Mouse (Mus musculus) midbrain, embryonic 13.5 days (tissue): ENCODE measurements around the gene Tmem132c. TPM values are rescaled to one million over a fixed set of nuclear protein-coding genes. Genes with fewer than 3 reads are reported as not detected.

Source experiments
- ATAC-seq: fragments of 200-750 bp; cut with Nextera tagmentation; 2 replicates; pipeline ENCODE4 v1.8.0; 2017; ENCODE audit warnings: mild to moderate bottlenecking, moderate TSS enrichment, moderate library complexity
- H3K27ac ChIP-seq: fragments of 300-500 bp; sonication (generic); 2 replicates; pipeline ENCODE4 v1.5.1; 2015; ENCODE audit warnings: inconsistent platforms, mild to moderate bottlenecking, moderate library complexity
- H3K27me3 ChIP-seq: fragments of 300-500 bp; sonication (generic); 2 replicates; pipeline ENCODE4 v1.6.1; 2015; ENCODE audit warnings: mild to moderate bottlenecking, inconsistent platforms
- H3K36me3 ChIP-seq: fragments of 300-500 bp; sonication (generic); 2 replicates; pipeline ENCODE4 v1.6.1; 2015; ENCODE audit warnings: mild to moderate bottlenecking, inconsistent platforms
- H3K4me1 ChIP-seq: fragments of 300-500 bp; sonication (generic); replicated peaks from 2 replicates; pipeline ENCODE4 v1.6.1; 2015; ENCODE audit warnings: inconsistent platforms
- H3K4me2 ChIP-seq: fragments of 300-500 bp; sonication (generic); replicated peaks from 2 replicates; pipeline ENCODE4 v1.6.1; 2015; ENCODE audit warnings: moderate library complexity, mild to moderate bottlenecking, inconsistent platforms
- H3K4me3 ChIP-seq: fragments of 300-500 bp; sonication (generic); replicated peaks from 2 replicates; pipeline ENCODE4 v1.5.1; 2015; ENCODE audit warnings: mild to moderate bottlenecking, inconsistent platforms
- H3K9ac ChIP-seq: fragments of 300-500 bp; sonication (generic); replicated peaks from 2 replicates; pipeline ENCODE4 v1.6.1; 2015; ENCODE audit warnings: mild to moderate bottlenecking, inconsistent platforms
- H3K9me3 ChIP-seq: fragments of 300-500 bp; sonication (generic); 2 replicates; pipeline ENCODE4 v1.6.1; 2016; ENCODE audit warnings: mild to moderate bottlenecking, inconsistent platforms
- WGBS: fragments of 180-500 bp; shearing (Covaris S2); methylation state at CpG from one replicate; pipeline ENCODE4 v1.1.7; 2015; 5-methylcytosine and 5-hydroxymethylcytosine counted together
- polyA plus RNA-seq: library from polyadenylated mRNA; unstranded; fragments of >200 nt; fragmentation: Nextera tagmentation; extraction: Ambion mirVana; gene quantifications from 2 replicates; pipeline ENCODE4 v1.2.1, GENCODE M21; 2015

Gene Tmem132c
- polyA plus RNA-seq, 1 experiment from 2014 or later: 11.2 TPM

DNA sequence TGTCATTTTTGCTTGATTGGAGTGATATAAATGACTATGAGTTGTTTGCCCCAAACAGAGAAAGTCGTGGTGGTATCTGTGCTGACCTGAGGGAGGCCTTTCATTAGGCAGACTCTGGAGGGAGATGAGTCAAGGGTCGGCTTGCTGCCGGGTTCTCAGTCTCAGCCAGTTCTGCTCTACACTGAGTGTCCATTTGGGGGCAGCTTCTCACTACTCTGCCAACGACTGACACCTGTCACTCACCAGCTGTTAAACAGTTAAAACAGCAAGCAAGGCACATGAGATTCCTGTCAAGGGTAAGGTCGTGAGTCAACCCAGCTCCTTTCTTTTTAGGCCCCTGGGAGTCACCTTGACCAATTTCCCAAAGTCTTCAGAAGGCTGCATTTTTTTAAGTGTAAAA lies 350.8 kb downstream of the Tmem132c start:
- Histone ChIP-seq H3K4me2 (no peak overlapping the region), H3K9ac (no peak overlapping the region), H3K27me3 (no peaks in the 10 kb centered on the region), H3K9me3 (no peaks in the 10 kb centered on the region), H3K4me1 (no peaks in the 10 kb centered on the region), H3K27ac (no peak overlapping the region), H3K36me3 (peaks cover 59% of the 10 kb centered on the region), H3K4me3 (no peak overlapping the region)
- 74% methylated on average over 5 of the region's 5 CpGs for WGBS
- ATAC-seq: no peak

DNA sequence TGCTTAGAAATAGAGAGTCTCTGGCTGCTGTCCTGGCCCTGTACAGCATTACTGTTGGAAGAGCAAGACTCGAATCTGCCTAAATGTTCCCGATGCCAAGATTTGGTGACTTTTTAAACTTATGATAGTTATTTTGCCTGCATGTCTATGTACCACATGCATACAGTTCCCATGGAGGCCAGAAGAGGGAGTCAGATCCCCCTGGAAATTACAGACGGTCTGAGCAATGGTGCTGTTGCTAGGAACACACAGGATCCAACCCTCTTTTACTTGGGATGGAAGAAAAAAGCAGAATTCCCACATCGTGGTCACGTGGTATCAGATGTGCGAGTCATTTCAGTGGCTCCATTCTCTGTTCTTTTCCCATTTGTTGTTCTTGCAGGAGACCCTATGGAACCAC lies 351.2 kb downstream of the Tmem132c start:
- Histone ChIP-seq H3K4me3 (no peak overlapping the region), H3K27me3 (no peaks in the 10 kb centered on the region), H3K36me3 (peaks cover 63% of the 10 kb centered on the region), H3K9me3 (no peaks in the 10 kb centered on the region), H3K4me2 (no peak overlapping the region), H3K27ac (no peak overlapping the region), H3K9ac (no peak overlapping the region), H3K4me1 (no peaks in the 10 kb centered on the region)
- no peak for ATAC-seq
- 76% methylated on average over 6 of the region's 6 CpGs for WGBS

DNA sequence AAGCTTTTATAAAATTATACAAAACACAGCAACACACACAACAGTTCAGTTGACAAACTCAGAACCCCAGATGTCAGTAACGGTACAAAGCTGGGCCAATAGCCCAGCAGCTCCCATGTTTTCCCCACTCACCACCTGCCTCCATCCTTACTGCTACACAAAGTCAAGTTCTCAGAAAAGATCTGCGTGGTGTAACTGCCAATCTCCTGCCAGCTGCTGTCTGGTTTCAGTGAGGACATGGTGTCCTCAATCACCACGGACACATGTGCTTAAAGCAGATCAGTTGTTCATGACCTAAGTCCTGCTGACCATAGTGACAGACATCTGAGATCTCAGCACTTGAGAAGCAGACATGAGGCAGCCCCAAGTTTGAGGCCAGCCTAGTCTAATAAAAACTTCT lies 354.1 kb downstream of the Tmem132c start:
- Histone ChIP-seq H3K4me1 (no peaks in the 10 kb centered on the region), H3K4me2 (no peak overlapping the region), H3K36me3 (peaks cover 89% of the 10 kb centered on the region), H3K27me3 (no peaks in the 10 kb centered on the region), H3K4me3 (no peak overlapping the region), H3K9me3 (no peaks in the 10 kb centered on the region), H3K9ac (no peak overlapping the region), H3K27ac (no peak overlapping the region)
- 97% methylated on average over 3 of the region's 3 CpGs for WGBS
- ATAC-seq: no peak

DNA sequence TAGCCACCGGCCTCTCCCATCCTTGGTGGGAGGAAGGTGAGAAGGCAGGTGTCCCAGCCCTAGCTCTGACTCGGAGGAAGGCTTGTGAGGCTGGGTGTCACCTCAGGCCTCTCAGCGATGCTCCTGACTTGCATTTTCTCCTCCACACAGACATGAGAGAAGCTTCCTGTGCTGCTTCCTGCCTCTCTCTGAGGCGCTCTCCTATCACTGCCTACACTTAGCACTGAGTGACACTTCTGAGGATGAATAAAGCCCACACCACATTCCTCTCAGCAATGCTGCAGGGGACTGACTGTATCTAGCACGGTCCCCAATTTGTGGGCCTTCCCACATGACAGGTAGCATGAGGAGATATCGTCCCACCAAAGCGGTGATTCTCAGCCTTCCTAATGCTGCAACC lies 355.3 kb downstream of the Tmem132c start:
- ATAC-seq: no peak
- 92% methylated on average over 7 of the region's 7 CpGs for WGBS

DNA sequence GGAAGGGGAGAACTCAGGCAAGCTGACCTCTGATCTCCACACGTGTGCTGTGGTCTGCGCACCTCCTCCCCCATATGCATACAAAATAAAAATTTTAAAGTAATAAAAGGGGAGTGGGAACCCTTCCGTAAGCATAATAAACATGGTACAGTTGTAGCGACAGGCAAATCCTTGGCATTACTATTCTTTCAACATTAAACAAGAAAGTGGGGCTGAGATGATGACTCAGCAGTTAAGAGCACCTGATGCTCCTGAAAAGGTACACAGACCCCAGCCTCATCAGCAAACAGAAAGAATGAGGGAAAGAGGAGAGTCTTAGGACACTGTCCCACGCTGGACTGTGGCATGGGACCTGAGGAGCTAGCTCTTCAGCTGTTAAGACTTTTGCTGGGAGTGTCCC lies 361.4 kb downstream of the Tmem132c start:
- WGBS: 96% methylated on average over 5 of the region's 5 CpGs
- ATAC-seq: no peak
- H3K27ac ChIP-seq: no peak overlapping the region
- H3K36me3 ChIP-seq: peaks cover 93% of the 10 kb centered on the region
- H3K27me3 ChIP-seq: no peaks in the 10 kb centered on the region
- H3K9me3 ChIP-seq: no peaks in the 10 kb centered on the region
- H3K9ac ChIP-seq: no peak overlapping the region
- H3K4me2 ChIP-seq: no peak overlapping the region
- no peak overlapping the region for H3K4me3 ChIP-seq
- H3K4me1 ChIP-seq: no peaks in the 10 kb centered on the region

More for the DNA sequence above, 355.3 kb downstream of the Tmem132c start:
- no peaks in the 10 kb centered on the region for H3K4me1 ChIP-seq
- H3K4me2 ChIP-seq: no peak overlapping the region
- no peak overlapping the region for H3K27ac ChIP-seq
- peaks cover 96% of the 10 kb centered on the region for H3K36me3 ChIP-seq
- H3K27me3 ChIP-seq: no peaks in the 10 kb centered on the region
- no peak overlapping the region for H3K4me3 ChIP-seq
- no peaks in the 10 kb centered on the region for H3K9me3 ChIP-seq
- no peak overlapping the region for H3K9ac ChIP-seq

DNA sequence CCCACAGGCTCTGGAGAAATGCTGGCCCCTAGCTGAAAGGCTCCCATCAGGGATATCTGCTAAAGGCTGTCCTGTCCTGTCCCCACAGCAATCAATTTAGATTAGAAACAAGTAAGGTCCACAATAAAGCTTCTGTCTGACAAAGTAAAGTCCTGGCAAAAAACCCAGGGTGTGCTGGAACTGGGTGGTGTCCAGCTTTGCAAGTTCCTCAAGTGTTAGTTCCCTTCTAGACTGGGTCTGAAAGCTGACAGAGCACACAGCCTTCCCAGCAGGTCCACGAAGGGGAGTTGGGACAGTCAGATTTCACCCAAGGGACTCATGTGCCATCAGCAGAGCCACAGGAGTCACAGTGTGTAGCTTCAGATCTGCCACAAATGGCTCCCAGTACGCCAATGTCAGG lies 365.9 kb downstream of the Tmem132c start:
- ATAC-seq: no peak
- H3K36me3 ChIP-seq: peaks cover 57% of the 10 kb centered on the region
- H3K4me2 ChIP-seq: no peak overlapping the region
- no peaks in the 10 kb centered on the region for H3K9me3 ChIP-seq
- H3K27me3 ChIP-seq: no peaks in the 10 kb centered on the region
- H3K4me1 ChIP-seq: peaks cover 16% of the 10 kb centered on the region; the same call in 1 of the 2 replicates
- 96% methylated on average over 2 of the region's 2 CpGs for WGBS
- H3K4me3 ChIP-seq: no peak overlapping the region
- H3K9ac ChIP-seq: no peak overlapping the region
- H3K27ac ChIP-seq: no peak overlapping the region

DNA sequence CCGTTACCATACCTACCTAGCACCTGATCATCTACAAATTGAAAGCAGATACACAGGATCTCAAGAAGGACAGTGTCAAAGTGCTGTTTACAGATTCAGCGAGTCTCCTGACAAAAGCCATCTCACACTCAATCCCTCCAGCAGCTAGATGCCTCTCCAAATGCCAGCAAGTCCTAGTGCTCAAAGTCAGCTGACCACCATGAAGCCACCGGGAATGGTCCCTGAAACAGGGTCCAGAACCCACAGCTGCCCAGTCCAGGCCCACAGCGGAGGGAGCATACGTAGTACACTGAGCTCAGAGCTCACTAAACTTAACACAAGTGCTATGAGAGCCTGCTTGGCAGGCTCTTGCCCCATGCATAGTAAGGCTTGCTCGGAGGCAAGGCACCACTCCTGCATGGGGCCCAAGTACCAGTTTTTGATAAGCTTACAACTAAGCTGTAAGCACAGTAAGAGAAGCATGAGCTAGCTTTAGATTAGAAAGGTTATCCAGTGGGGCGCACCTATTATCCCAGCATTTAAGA lies 367.6 kb downstream of the Tmem132c start:
- peaks cover 27% of the 10 kb centered on the region for H3K4me1 ChIP-seq
- no peaks in the 10 kb centered on the region for H3K9me3 ChIP-seq
- no peak overlapping the region for H3K9ac ChIP-seq
- no peaks in the 10 kb centered on the region for H3K27me3 ChIP-seq
- H3K27ac ChIP-seq: no peak overlapping the region
- H3K4me2 ChIP-seq: no peak overlapping the region
- H3K36me3 ChIP-seq: peaks cover 40% of the 10 kb centered on the region
- no peak overlapping the region for H3K4me3 ChIP-seq
- WGBS: 89% methylated on average over 7 of the region's 7 CpGs
- no peak for ATAC-seq

DNA sequence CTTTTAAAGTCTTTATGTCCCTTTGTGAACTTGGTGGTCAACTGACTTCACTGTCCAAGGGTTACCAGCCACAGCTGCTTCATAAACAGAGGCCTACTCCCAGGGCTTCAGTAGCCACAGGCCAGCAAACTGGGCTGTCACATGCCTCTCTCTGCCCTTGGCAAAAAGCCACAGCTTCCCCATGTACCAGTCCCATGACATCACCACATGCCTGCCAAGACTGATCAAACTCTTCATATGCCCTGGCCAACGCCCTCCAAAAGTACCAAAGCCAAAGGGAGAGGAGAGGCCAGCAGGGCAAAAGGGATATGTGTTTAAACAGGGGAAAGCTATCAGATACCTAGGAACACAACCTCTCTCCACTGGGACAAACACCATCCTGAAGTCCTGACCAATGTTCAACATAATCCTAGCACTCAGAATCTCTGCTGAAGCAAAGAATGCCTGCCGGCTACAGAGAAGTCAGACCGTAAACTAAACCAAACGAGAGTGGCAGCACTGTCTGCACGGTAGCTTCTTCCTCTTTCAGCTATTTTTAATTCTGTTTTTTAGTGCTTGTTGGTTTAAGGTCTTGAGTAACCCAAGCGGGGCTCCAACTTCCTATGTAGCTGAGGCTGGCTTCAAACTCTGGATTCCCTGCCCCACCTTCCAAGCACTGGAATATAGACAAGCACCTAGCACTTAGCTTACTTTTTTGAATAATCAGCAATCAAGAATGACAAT lies 369.3 kb downstream of the Tmem132c start:
- H3K4me2 ChIP-seq: no peak overlapping the region
- H3K9me3 ChIP-seq: no peaks in the 10 kb centered on the region
- H3K27ac ChIP-seq: no peak overlapping the region
- peaks cover 44% of the 10 kb centered on the region for H3K4me1 ChIP-seq
- no peak overlapping the region for H3K9ac ChIP-seq
- H3K27me3 ChIP-seq: no peaks in the 10 kb centered on the region
- WGBS: 85% methylated on average over 6 of the region's 6 CpGs
- no peak for ATAC-seq
- H3K36me3 ChIP-seq: peaks cover 28% of the 10 kb centered on the region
- no peak overlapping the region for H3K4me3 ChIP-seq

DNA sequence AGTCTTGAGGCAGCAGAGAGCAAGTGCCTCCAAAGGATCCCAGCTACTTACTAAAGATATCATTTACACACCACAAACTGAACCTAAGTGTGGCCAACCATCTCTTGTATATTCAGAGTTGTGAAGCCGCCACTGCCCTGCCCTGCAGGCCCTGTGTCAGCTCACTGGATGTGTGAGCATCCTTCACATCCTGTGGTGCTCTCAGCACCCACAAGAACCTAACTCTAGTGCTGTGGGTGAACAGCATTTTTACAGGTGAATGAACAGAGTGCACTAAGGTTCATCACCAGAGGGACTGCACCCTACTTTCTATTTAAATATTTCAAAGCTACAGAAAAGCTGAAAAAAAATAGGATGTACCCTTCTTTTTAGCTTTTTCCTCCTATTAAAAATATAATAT lies 370.3 kb downstream of the Tmem132c start:
- Histone ChIP-seq H3K27me3 (no peaks in the 10 kb centered on the region), H3K27ac (no peak overlapping the region), H3K4me2 (no peak overlapping the region), H3K9ac (no peak overlapping the region), H3K4me3 (no peak overlapping the region), H3K4me1 (peaks cover 51% of the 10 kb centered on the region), H3K36me3 (peaks cover 19% of the 10 kb centered on the region), H3K9me3 (no peaks in the 10 kb centered on the region)
- 88% methylated on average over 1 of the region's 1 CpGs for WGBS
- no peak for ATAC-seq

DNA sequence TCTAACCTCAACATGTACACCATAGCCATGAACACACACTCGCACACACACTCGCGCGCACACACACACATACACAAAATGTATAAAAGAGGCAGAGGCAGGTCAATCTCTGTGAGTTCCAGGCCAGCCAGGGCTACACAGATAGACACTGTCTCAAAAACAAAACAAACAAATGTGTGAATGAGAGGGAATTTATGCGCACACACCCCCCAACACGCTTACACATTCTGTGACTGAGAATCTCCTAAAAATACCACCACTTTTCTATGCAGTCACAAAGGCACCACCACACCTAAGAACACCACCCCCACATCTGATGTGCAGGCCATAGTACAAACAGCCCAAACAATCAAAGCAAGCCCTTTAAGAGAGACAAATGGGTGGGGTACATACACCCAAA lies 370.8 kb downstream of the Tmem132c start:
- peaks cover 51% of the 10 kb centered on the region for H3K4me1 ChIP-seq
- H3K27ac ChIP-seq: no peak overlapping the region
- H3K9me3 ChIP-seq: no peaks in the 10 kb centered on the region
- H3K27me3 ChIP-seq: no peaks in the 10 kb centered on the region
- ATAC-seq: no peak
- no peak overlapping the region for H3K9ac ChIP-seq
- no peak overlapping the region for H3K4me3 ChIP-seq
- WGBS: 97% methylated on average over 6 of the region's 6 CpGs
- H3K4me2 ChIP-seq: no peak overlapping the region
- H3K36me3 ChIP-seq: peaks cover 15% of the 10 kb centered on the region
